Mouse (Mus musculus) G1E (cell line): Measurements from ENCODE around the gene Cadm2.

Experiments used
- CTCF ChIP-seq: IDR thresholded peaks from 2 replicates; pipeline ENCODE4 v1.5.1; 2012; ENCODE audit warnings: low read depth, low read length, inconsistent platforms, mixed read lengths
- TAL1 ChIP-seq: conservative IDR thresholded peaks from 2 replicates; pipeline ENCODE4 v1.6.1; 2012; ENCODE audit warnings: low read depth, low read length, inconsistent platforms, mixed read lengths

DNA sequence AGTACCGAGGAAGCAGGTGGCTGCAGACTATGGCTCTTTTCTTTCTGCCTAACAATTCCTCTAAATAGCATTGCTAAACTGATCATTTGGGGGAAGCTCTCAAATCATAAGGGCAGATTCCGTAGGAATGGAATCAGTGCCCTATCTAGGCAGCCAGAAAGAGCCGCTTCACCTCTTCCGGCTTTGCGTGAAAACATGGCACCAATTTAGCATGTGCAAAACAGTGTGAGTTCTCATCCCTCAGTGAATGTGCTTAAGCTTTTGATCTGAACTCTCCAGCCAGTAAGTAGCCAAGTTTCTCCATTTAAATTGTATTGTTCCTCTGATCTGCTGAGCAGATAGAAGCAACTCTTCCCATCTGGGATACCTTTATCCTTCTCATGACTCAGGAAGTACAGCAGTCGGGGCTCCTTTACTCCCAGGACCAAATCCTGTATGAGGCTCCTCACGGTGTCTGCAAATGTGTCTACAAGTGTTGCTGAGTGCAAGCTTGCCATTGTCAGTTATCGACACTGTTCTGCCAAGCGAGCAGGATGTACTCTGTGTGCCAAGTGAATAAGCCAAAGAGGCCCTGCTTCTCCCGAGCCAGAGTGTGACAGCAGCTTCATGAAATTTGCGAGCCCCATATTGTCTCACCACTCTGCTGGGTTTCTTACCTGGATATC, 970.2 kb downstream of the Cadm2 start:
- no peak for TF ChIP-seq CTCF
- no peak for TF ChIP-seq TAL1
